Mouse (Mus musculus) activated CD4-positive, CD25-positive, alpha-beta regulatory T cell, adult 4 months (primary cell): ENCODE data around the gene Entr1. TPM values are rescaled to one million over a fixed set of nuclear protein-coding genes. Genes with fewer than 3 reads are reported as not detected.
A peak's percentile ranks its signal among the peaks of the same experiment; 100 is the strongest.

Experiments
- ATAC-seq: one replicate; pipeline ENCODE4 v1.8.0; 2017
- polyA plus RNA-seq, 2 experiments: library from polyadenylated mRNA; unstranded; fragments of 100-300 nt; shearing (Covaris generic); gene quantifications; one replicate each; pipeline ENCODE4 v1.2.1; 2017

The Entr1 gene
- polyA plus RNA-seq, 2 experiments from 2014 or later = 44.8 to 54.9 TPM

- no peak for ATAC-seq
These were observed 46.3 kb downstream of the Entr1 start for GRCm38 (mm10) chr2:26342609-26343490.

GRCm38 (mm10) chr2:26342044-26342443 lies 47.1 kb downstream of the Entr1 start:
- no peak for ATAC-seq

- no peak for ATAC-seq
These were observed 47.6 kb downstream of the Entr1 start for GRCm38 (mm10) chr2:26341510-26341981.

GRCm38 (mm10) chr2:26339204-26339551 lies 49.9 kb downstream of the Entr1 start:
- no peak for ATAC-seq

GRCm38 (mm10) chr2:26338302-26339203 lies 50.6 kb downstream of the Entr1 start:
- ATAC-seq = peak; percentile 49

Other genes with a start within 250 kb of the Entr1 start
- gene Lhx3, start 181.0 kb downstream of the Entr1 start, polyA plus RNA-seq = not detected
- gene Qsox2, start 151.8 kb downstream of the Entr1 start, polyA plus RNA-seq = 1 to 10 TPM; 2.0 to 2.6 TPM
- not detected for gene Ccdc187, start 94.8 kb downstream of the Entr1 start, polyA plus RNA-seq
- 1 to 10 TPM; 1.8 to 2.7 TPM for gene Gpsm1, start 73.8 kb downstream of the Entr1 start, polyA plus RNA-seq
- 1 to 10 TPM; 6.5 to 7.4 TPM for gene Dnlz, start 37.2 kb downstream of the Entr1 start, polyA plus RNA-seq
- gene Card9, start 28.4 kb downstream of the Entr1 start, polyA plus RNA-seq = 1 to 10 TPM; 1.5 to 2.3 TPM
- gene Snapc4, start 8.7 kb downstream of the Entr1 start, polyA plus RNA-seq = 10 to 100 TPM; 20.1 to 24.4 TPM
- 10 to 100 TPM; 77.1 to 77.7 TPM for gene Pmpca, start within 50 bp of the Entr1 start, polyA plus RNA-seq
- gene Inpp5e, start 19.9 kb upstream of the Entr1 start, polyA plus RNA-seq = 10 to 100 TPM in 1 of 2 experiments, 1 to 10 TPM in 1; 9.5 to 13.5 TPM
- 10 to 100 TPM; 22.4 to 23.9 TPM for gene Sec16a, start 55.9 kb upstream of the Entr1 start, polyA plus RNA-seq
- 10 to 100 TPM; 22.2 to 28.7 TPM for gene Notch1, start 127.3 kb upstream of the Entr1 start, polyA plus RNA-seq
- gene Egfl7, start 190.7 kb upstream of the Entr1 start, polyA plus RNA-seq = 1 to 10 TPM in 1 of 2 experiments, under 1 TPM in 1; 0.95 to 1.3 TPM
- not detected for gene Gm20532, start 197.3 kb upstream of the Entr1 start, polyA plus RNA-seq
- 10 to 100 TPM in 1 of 2 experiments, 1 to 10 TPM in 1; 8.2 to 11.0 TPM for gene Agpat2, start 215.1 kb upstream of the Entr1 start, polyA plus RNA-seq
- gene Fam69b, start 239.1 kb upstream of the Entr1 start, polyA plus RNA-seq = 1 to 10 TPM in 1 of 2 experiments, under 1 TPM in 1; 0.90 to 2.1 TPM